Mouse (Mus musculus) ovary, adult 18-20 months (tissue): ENCODE results near the gene Nexn.
"Not testable (repeated sequence)": the region's sequence is repeated elsewhere in the genome, so short reads cannot be mapped to it uniquely, and the experiment has no call there.

Source experiments
- DNase-seq: peaks from one replicate; pipeline ENCODE4 v3.0.0; 2022; ENCODE audit warnings: low spot score, mixed read lengths

Nexn gene

GRCm38 (mm10) chr3:152266036-152266421 lies at the start of gene Nexn:
Nexn (minus strand) TSS chr3:152266350.
- DNase-seq: no peak

GRCm38 (mm10) chr3:152315613-152316012 lies 49.5 kb upstream of the Nexn start:
- DNase-seq: peak; percentile 77

GRCm38 (mm10) chr3:152314666-152315065 lies 48.5 kb upstream of the Nexn start:
- not testable (repeated sequence) for DNase-seq

- DNase-seq: no peak
Measured at GRCm38 (mm10) chr3:152309250-152309645, 43.1 kb upstream of the Nexn start.

- peak; percentile 45 for DNase-seq
Measured at GRCm38 (mm10) chr3:152308485-152309249, 42.5 kb upstream of the Nexn start.

- no peak for DNase-seq
Measured at GRCm38 (mm10) chr3:152305971-152306370, 39.8 kb upstream of the Nexn start.

GRCm38 (mm10) chr3:152305080-152305479 lies 38.9 kb upstream of the Nexn start:
- DNase-seq: peak; percentile 22

- no peak for DNase-seq
Measured at GRCm38 (mm10) chr3:152304093-152304815, 38.1 kb upstream of the Nexn start.

- DNase-seq: no peak
Measured at GRCm38 (mm10) chr3:152302991-152303390, 36.8 kb upstream of the Nexn start.

GRCm38 (mm10) chr3:152300376-152301337 lies 34.5 kb upstream of the Nexn start:
- DNase-seq: no peak

- DNase-seq: no peak
Measured at GRCm38 (mm10) chr3:152295896-152296295, 29.7 kb upstream of the Nexn start.

GRCm38 (mm10) chr3:152294400-152294799 lies 28.2 kb upstream of the Nexn start:
- no peak for DNase-seq

- DNase-seq: no peak
Measured at GRCm38 (mm10) chr3:152293530-152294181, 27.5 kb upstream of the Nexn start.

GRCm38 (mm10) chr3:152291895-152292294 lies 25.7 kb upstream of the Nexn start:
- DNase-seq: no peak

- no peak for DNase-seq
Measured at GRCm38 (mm10) chr3:152290175-152290798, 24.1 kb upstream of the Nexn start.

- DNase-seq: peak; percentile 47
Measured at GRCm38 (mm10) chr3:152288740-152289139, 22.6 kb upstream of the Nexn start.

GRCm38 (mm10) chr3:152288276-152288675 lies 22.1 kb upstream of the Nexn start:
- DNase-seq: no peak

GRCm38 (mm10) chr3:152287810-152288209 lies 21.7 kb upstream of the Nexn start:
- no peak for DNase-seq

- no peak for DNase-seq
Measured at GRCm38 (mm10) chr3:152284759-152285158, 18.6 kb upstream of the Nexn start.

- DNase-seq: no peak
Measured at GRCm38 (mm10) chr3:152284306-152284705, 18.2 kb upstream of the Nexn start.

- no peak for DNase-seq
Measured at GRCm38 (mm10) chr3:152282126-152282525, 16.0 kb upstream of the Nexn start.
